Mouse (Mus musculus): ENCODE data around the gene Rita1. TPM values are rescaled to one million over a fixed set of nuclear protein-coding genes. Genes with fewer than 3 reads are reported as not detected.

The Rita1 gene
- total and polyA plus RNA-seq, 3 experiments: 18.1 to 22.1 TPM; not detected in 1

- TF ChIP-seq HCFC1 (IDR thresholded peaks at IDR 0.05; ENCODE audit: low read depth, low read length): no peak
- peak; percentile 63 for TF ChIP-seq ZC3H11A (IDR thresholded peaks at IDR 0.05; ENCODE audit: low read depth, low read length)
These were observed 8.1 kb upstream of the Rita1 start (continued) for GRCm38 (mm10) chr5:120620375-120621077.

GRCm38 (mm10) chr5:120619201-120619600 is 6.8 kb upstream of the Rita1 start:
- DNase-seq (ENCODE audit: low read depth, low spot score): peak; percentile 75
- no peak for TF ChIP-seq USF2 (IDR thresholded peaks at IDR 0.05; ENCODE audit: borderline replicate concordance in 1 of 2, insufficient read depth in 1 of 2, low read depth in 1 of 2, low read length in 2 of 2)
- peak; percentile 42; the same call in 1 of the 2 replicates for TF ChIP-seq E2F4 (IDR thresholded peaks at IDR 0.05; ENCODE audit: borderline replicate concordance, low read depth, low read length)
- no peak for TF ChIP-seq EP300 (IDR thresholded peaks at IDR 0.05; ENCODE audit: low read depth in 1 of 2, low read length in 2 of 2)
- TF ChIP-seq UBTF (IDR thresholded peaks at IDR 0.05; ENCODE audit: borderline replicate concordance, insufficient read depth, low read depth, low read length): no peak
- TF ChIP-seq CTCF (IDR thresholded peaks at IDR 0.05 in 2 of 3, conservative IDR thresholded peaks at IDR 0.05 in 1 of 3; ENCODE audit: control insufficient read depth in 1 of 3, insufficient read depth in 1 of 3, low read depth in 2 of 3, low read length in 3 of 3, poor library complexity in 1 of 3, severe bottlenecking in 1 of 3): peak; percentile 92 to 98 (median 94)
- TF ChIP-seq RAD21 (IDR thresholded peaks at IDR 0.05; ENCODE audit: low read depth, low read length): peak; percentile 35
- peak; percentile 64 for TF ChIP-seq SMC3 (IDR thresholded peaks at IDR 0.05; ENCODE audit: low read depth, low read length)
- TF ChIP-seq CHD2 (IDR thresholded peaks at IDR 0.05; ENCODE audit: low read length): no peak
- TF ChIP-seq ZC3H11A (IDR thresholded peaks at IDR 0.05; ENCODE audit: low read depth, low read length): peak; percentile 28; the same call in 1 of the 2 replicates
- no peak for TF ChIP-seq ZMIZ1 (IDR thresholded peaks at IDR 0.05; ENCODE audit: low read depth, low read length)
- no peak for TF ChIP-seq HCFC1 (IDR thresholded peaks at IDR 0.05; ENCODE audit: low read depth, low read length)
- Histone ChIP-seq H3K9me3 (replicated peaks; ENCODE audit: insufficient read depth, low read length) (no peaks in the 10 kb centered on the region), H3K79me2 (ENCODE audit: control insufficient read depth, insufficient read depth, low read length, poor library complexity) (peaks cover 11% of the 10 kb centered on the region), H3K4me3 (ENCODE audit: control insufficient read depth in 1 of 2, insufficient read depth in 1 of 2, low read depth in 2 of 2, low read length in 2 of 2) (no peak overlapping the region), H3K27ac (ENCODE audit: control insufficient read depth, low read depth, low read length) (no peak overlapping the region), H3K4me1 (ENCODE audit: control insufficient read depth in 1 of 2, insufficient read depth in 2 of 2, low read length in 2 of 2) (no peaks in the 10 kb centered on the region), H3K9ac (ENCODE audit: control insufficient read depth, low read depth, low read length, poor library complexity, severe bottlenecking) (no peak overlapping the region), H3K27me3 (ENCODE audit: control insufficient read depth in 1 of 2, insufficient read depth in 2 of 2, low read length in 2 of 2) (no peaks in the 10 kb centered on the region), H3K36me3 (ENCODE audit: control insufficient read depth in 1 of 2, insufficient read depth in 2 of 2, low read length in 2 of 2) (peaks cover 0 to 7% of the 10 kb centered on the region in 2 experiments; a peak in 2 of 4 replicates)

- Histone ChIP-seq H3K27me3 (ENCODE audit: control insufficient read depth in 1 of 2, insufficient read depth in 2 of 2, low read length in 2 of 2) (no peaks in the 10 kb centered on the region), H3K9ac (ENCODE audit: control insufficient read depth, low read depth, low read length, poor library complexity, severe bottlenecking) (no peak overlapping the region), H3K79me2 (ENCODE audit: control insufficient read depth, insufficient read depth, low read length, poor library complexity) (peaks cover 15% of the 10 kb centered on the region), H3K27ac (ENCODE audit: control insufficient read depth, low read depth, low read length) (no peak overlapping the region), H3K4me3 (ENCODE audit: control insufficient read depth in 1 of 2, insufficient read depth in 1 of 2, low read depth in 2 of 2, low read length in 2 of 2) (no peak overlapping the region), H3K4me1 (ENCODE audit: control insufficient read depth in 1 of 2, insufficient read depth in 2 of 2, low read length in 2 of 2) (no peaks in the 10 kb centered on the region), H3K36me3 (ENCODE audit: control insufficient read depth in 1 of 2, insufficient read depth in 2 of 2, low read length in 2 of 2) (peaks cover 0 to 6% of the 10 kb centered on the region in 2 experiments; a peak in 2 of 4 replicates), H3K9me3 (replicated peaks; ENCODE audit: insufficient read depth, low read length) (no peaks in the 10 kb centered on the region)
- no peak for DNase-seq (ENCODE audit: low read depth, low spot score)
- TF ChIP-seq MXI1 (IDR thresholded peaks at IDR 0.05; ENCODE audit: low read depth, low read length) (no peak), HCFC1 (IDR thresholded peaks at IDR 0.05; ENCODE audit: low read depth, low read length) (no peak), MEF2A (IDR thresholded peaks at IDR 0.05; ENCODE audit: extremely low read depth, insufficient replicate concordance, low read depth, low read length, poor library complexity, severe bottlenecking) (no peak), MAFK (IDR thresholded peaks at IDR 0.05; ENCODE audit: borderline replicate concordance, low read depth, low read length) (no peak), RAD21 (IDR thresholded peaks at IDR 0.05; ENCODE audit: low read depth, low read length) (no peak), POLR2AphosphoS5 (IDR thresholded peaks at IDR 0.05; ENCODE audit: borderline replicate concordance, low read depth, low read length) (no peak), NRF1 (IDR thresholded peaks at IDR 0.05; ENCODE audit: insufficient read depth, low read depth, low read length, poor library complexity, severe bottlenecking) (no peak), CHD1 (IDR thresholded peaks at IDR 0.05; ENCODE audit: low read depth, low read length) (no peak), GABPA (IDR thresholded peaks at IDR 0.05; ENCODE audit: low read depth, low read length) (no peak), ZNF384 (IDR thresholded peaks at IDR 0.05; ENCODE audit: low read depth, low read length) (no peak), CTCF (IDR thresholded peaks at IDR 0.05 in 2 of 3, conservative IDR thresholded peaks at IDR 0.05 in 1 of 3; ENCODE audit: control insufficient read depth in 1 of 3, insufficient read depth in 1 of 3, low read depth in 2 of 3, low read length in 3 of 3, poor library complexity in 1 of 3, severe bottlenecking in 1 of 3) (no peak), USF2 (IDR thresholded peaks at IDR 0.05; ENCODE audit: borderline replicate concordance in 1 of 2, insufficient read depth in 1 of 2, low read depth in 1 of 2, low read length in 2 of 2) (no peak), TBP (IDR thresholded peaks at IDR 0.05; ENCODE audit: low read depth, low read length) (no peak), NELFE (IDR thresholded peaks at IDR 0.05; ENCODE audit: low read depth, low read length) (no peak), ZC3H11A (IDR thresholded peaks at IDR 0.05; ENCODE audit: low read depth, low read length) (no peak), JUND (IDR thresholded peaks at IDR 0.05; ENCODE audit: low read depth, low read length) (no peak)
These were observed 6.4 kb upstream of the Rita1 start for GRCm38 (mm10) chr5:120618778-120619177.
